Mouse (Mus musculus): ENCODE results near the gene Adam12. TPM values are rescaled to one million over a fixed set of nuclear protein-coding genes. Genes with fewer than 3 reads are reported as not detected.

Gene Adam12
- polyA plus RNA-seq, 1 experiment from 2014 or later, result 15.1 TPM

GRCm38 (mm10) chr7:134229899-134230298 is 2.0 kb downstream of the Adam12 start:
- peaks cover 22% of the 10 kb centered on the region for H3K4me1 ChIP-seq (replicated peaks; ENCODE audit: control insufficient read depth, insufficient read depth, low read length)
- H3K9ac ChIP-seq (ENCODE audit: low read length), result no peak overlapping the region
- H3K4me2 ChIP-seq (ENCODE audit: low read length), result no peak overlapping the region
- peaks cover 5% of the 10 kb centered on the region for H3K27me3 ChIP-seq (replicated peaks; ENCODE audit: control insufficient read depth, insufficient read depth, low read length)
- no peak for ATAC-seq (replicated peaks; ENCODE audit: low FRiP score, low TSS enrichment, low read depth)
- H3K27ac ChIP-seq (ENCODE audit: low read depth), result no peak overlapping the region
- H3K36me3 ChIP-seq (ENCODE audit: control insufficient read depth, insufficient read depth, low read length), result no peaks in the 10 kb centered on the region
- WGBS, result 44% methylated on average over 2 of the region's 2 CpGs
- no peak overlapping the region for H3K4me3 ChIP-seq (ENCODE audit: low read depth, low read length)
- no peak for DNase-seq (ENCODE audit: low spot score)
- H3K9me3 ChIP-seq (ENCODE audit: control insufficient read depth, low read length), result no peaks in the 10 kb centered on the region

- Histone ChIP-seq H3K27me3 (replicated peaks; ENCODE audit: control insufficient read depth, insufficient read depth, low read length) (peaks cover 5% of the 10 kb centered on the region), H3K4me3 (ENCODE audit: low read depth, low read length) (no peak overlapping the region), H3K27ac (ENCODE audit: low read depth) (peak overlapping the region; percentile 60; the same call in 1 of the 2 replicates), H3K9ac (ENCODE audit: low read length) (no peak overlapping the region), H3K4me1 (replicated peaks; ENCODE audit: control insufficient read depth, insufficient read depth, low read length) (peaks cover 22% of the 10 kb centered on the region), H3K9me3 (ENCODE audit: control insufficient read depth, low read length) (no peaks in the 10 kb centered on the region), H3K4me2 (ENCODE audit: low read length) (no peak overlapping the region), H3K36me3 (ENCODE audit: control insufficient read depth, insufficient read depth, low read length) (no peaks in the 10 kb centered on the region)
- 27% methylated on average over 13 of the region's 13 CpGs for WGBS
- ATAC-seq (replicated peaks; ENCODE audit: low FRiP score, low TSS enrichment, low read depth), result no peak
- DNase-seq (ENCODE audit: low spot score), result no peak
These were observed 4.0 kb downstream of the Adam12 start for GRCm38 (mm10) chr7:134227773-134228455.

- Histone ChIP-seq H3K36me3 (ENCODE audit: control insufficient read depth, insufficient read depth, low read length) (no peaks in the 10 kb centered on the region), H3K4me1 (replicated peaks; ENCODE audit: control insufficient read depth, insufficient read depth, low read length) (peaks cover 18% of the 10 kb centered on the region), H3K27me3 (replicated peaks; ENCODE audit: control insufficient read depth, insufficient read depth, low read length) (peaks cover 5% of the 10 kb centered on the region), H3K27ac (ENCODE audit: low read depth) (peak overlapping the region; percentile 60; the same call in 1 of the 2 replicates), H3K4me3 (ENCODE audit: low read depth, low read length) (no peak overlapping the region), H3K9me3 (ENCODE audit: control insufficient read depth, low read length) (no peaks in the 10 kb centered on the region), H3K9ac (ENCODE audit: low read length) (no peak overlapping the region), H3K4me2 (ENCODE audit: low read length) (no peak overlapping the region)
- no peak for DNase-seq (ENCODE audit: low spot score)
- WGBS, result 53% methylated on average over 4 of the region's 4 CpGs
- ATAC-seq (replicated peaks; ENCODE audit: low FRiP score, low TSS enrichment, low read depth), result no peak
These were observed 4.8 kb downstream of the Adam12 start for GRCm38 (mm10) chr7:134227101-134227500.

- Histone ChIP-seq H3K9me3 (ENCODE audit: control insufficient read depth, low read length) (no peaks in the 10 kb centered on the region), H3K4me1 (replicated peaks; ENCODE audit: control insufficient read depth, insufficient read depth, low read length) (peaks cover 15% of the 10 kb centered on the region), H3K27me3 (replicated peaks; ENCODE audit: control insufficient read depth, insufficient read depth, low read length) (peaks cover 5% of the 10 kb centered on the region), H3K4me3 (ENCODE audit: low read depth, low read length) (no peak overlapping the region), H3K27ac (ENCODE audit: low read depth) (no peak overlapping the region), H3K4me2 (ENCODE audit: low read length) (no peak overlapping the region), H3K36me3 (ENCODE audit: control insufficient read depth, insufficient read depth, low read length) (no peaks in the 10 kb centered on the region), H3K9ac (ENCODE audit: low read length) (no peak overlapping the region)
- ATAC-seq (replicated peaks; ENCODE audit: low FRiP score, low TSS enrichment, low read depth) (no peak), DNase-seq (ENCODE audit: low spot score) (no peak)
- WGBS, result 80% methylated on average over 3 of the region's 3 CpGs
These were observed 5.7 kb downstream of the Adam12 start for GRCm38 (mm10) chr7:134226231-134226630.

GRCm38 (mm10) chr7:134224741-134225612 is 7.0 kb downstream of the Adam12 start:
- DNase-seq (ENCODE audit: low spot score) (peak; percentile 83), ATAC-seq (replicated peaks; ENCODE audit: low FRiP score, low TSS enrichment, low read depth) (peak; percentile 63)
- no peaks in the 10 kb centered on the region for H3K36me3 ChIP-seq (ENCODE audit: control insufficient read depth, insufficient read depth, low read length)
- peaks cover 5% of the 10 kb centered on the region for H3K27me3 ChIP-seq (replicated peaks; ENCODE audit: control insufficient read depth, insufficient read depth, low read length)
- H3K9me3 ChIP-seq (ENCODE audit: control insufficient read depth, low read length), result no peaks in the 10 kb centered on the region
- under 1% methylated on average over 77 of the region's 90 CpGs for WGBS
- H3K4me1 ChIP-seq (replicated peaks; ENCODE audit: control insufficient read depth, insufficient read depth, low read length), result peaks cover 15% of the 10 kb centered on the region
- peak overlapping the region; percentile 54 for H3K4me3 ChIP-seq (ENCODE audit: low read depth, low read length)
- peak overlapping the region; percentile 60 for H3K27ac ChIP-seq (ENCODE audit: low read depth)
- peak overlapping the region; percentile 59 for H3K9ac ChIP-seq (ENCODE audit: low read length)
- peak overlapping the region; percentile 91 for H3K4me2 ChIP-seq (ENCODE audit: low read length)

- peak; percentile 9; the same call in 1 of the 2 replicates for ATAC-seq (replicated peaks; ENCODE audit: low FRiP score, low TSS enrichment, low read depth)
- Histone ChIP-seq H3K9ac (ENCODE audit: low read length) (peak overlapping the region; percentile 59), H3K4me2 (ENCODE audit: low read length) (peak overlapping the region; percentile 91), H3K36me3 (ENCODE audit: control insufficient read depth, insufficient read depth, low read length) (no peaks in the 10 kb centered on the region), H3K27me3 (replicated peaks; ENCODE audit: control insufficient read depth, insufficient read depth, low read length) (peaks cover 5% of the 10 kb centered on the region), H3K9me3 (ENCODE audit: control insufficient read depth, low read length) (no peaks in the 10 kb centered on the region), H3K4me1 (replicated peaks; ENCODE audit: control insufficient read depth, insufficient read depth, low read length) (peaks cover 15% of the 10 kb centered on the region), H3K4me3 (ENCODE audit: low read depth, low read length) (peak overlapping the region; percentile 54), H3K27ac (ENCODE audit: low read depth) (peak overlapping the region; percentile 60)
- WGBS, result 1% methylated on average over 14 of the region's 14 CpGs
- peak; percentile 74 for DNase-seq (ENCODE audit: low spot score)
These were observed 7.6 kb downstream of the Adam12 start for GRCm38 (mm10) chr7:134224421-134224740.

GRCm38 (mm10) chr7:134223444-134224161 is 8.3 kb downstream of the Adam12 start:
- WGBS, result 19% methylated on average over 16 of the region's 16 CpGs
- Histone ChIP-seq H3K4me3 (ENCODE audit: low read depth, low read length) (peak overlapping the region; percentile 54), H3K36me3 (ENCODE audit: control insufficient read depth, insufficient read depth, low read length) (no peaks in the 10 kb centered on the region), H3K27ac (ENCODE audit: low read depth) (0 out of 2 replicates have a peak overlapping the region, but pooled peaks have one; percentile 60), H3K9ac (ENCODE audit: low read length) (no peak overlapping the region), H3K9me3 (ENCODE audit: control insufficient read depth, low read length) (no peaks in the 10 kb centered on the region), H3K27me3 (replicated peaks; ENCODE audit: control insufficient read depth, insufficient read depth, low read length) (peaks cover 5% of the 10 kb centered on the region), H3K4me1 (replicated peaks; ENCODE audit: control insufficient read depth, insufficient read depth, low read length) (peaks cover 15% of the 10 kb centered on the region), H3K4me2 (ENCODE audit: low read length) (peak overlapping the region; percentile 91)
- DNase-seq (ENCODE audit: low spot score) (peak; percentile 95), ATAC-seq (replicated peaks; ENCODE audit: low FRiP score, low TSS enrichment, low read depth) (0 out of 2 replicates have a peak, but pooled peaks have one; percentile 7)

- H3K27ac ChIP-seq (ENCODE audit: low read depth), result no peak overlapping the region
- DNase-seq (ENCODE audit: low spot score) (no peak), ATAC-seq (replicated peaks; ENCODE audit: low FRiP score, low TSS enrichment, low read depth) (no peak)
- no peaks in the 10 kb centered on the region for H3K27me3 ChIP-seq (replicated peaks; ENCODE audit: control insufficient read depth, insufficient read depth, low read length)
- 64% methylated on average over 10 of the region's 10 CpGs for WGBS
- H3K4me1 ChIP-seq (replicated peaks; ENCODE audit: control insufficient read depth, insufficient read depth, low read length), result no peaks in the 10 kb centered on the region
- H3K9me3 ChIP-seq (ENCODE audit: control insufficient read depth, low read length), result no peaks in the 10 kb centered on the region
- H3K9ac ChIP-seq (ENCODE audit: low read length), result no peak overlapping the region
- H3K4me3 ChIP-seq (ENCODE audit: low read depth, low read length), result no peak overlapping the region
- H3K4me2 ChIP-seq (ENCODE audit: low read length), result no peak overlapping the region
- H3K36me3 ChIP-seq (ENCODE audit: control insufficient read depth, insufficient read depth, low read length), result no peaks in the 10 kb centered on the region
These were observed 24.0 kb downstream of the Adam12 start for GRCm38 (mm10) chr7:134207956-134208355.
